Mouse (Mus musculus) cerebellum, adult 9-11 months (tissue): ENCODE measurements around the gene D1Ertd622e.

Experiments
- DNase-seq: peaks from one replicate; pipeline ENCODE4 v3.0.0; 2022

D1Ertd622e gene

GRCm38 (mm10) chr1:97578025-97578417 is 83.9 kb downstream of the D1Ertd622e start:
- no peak for DNase-seq

GRCm38 (mm10) chr1:97577062-97578024 is 84.5 kb downstream of the D1Ertd622e start:
- DNase-seq, result no peak

- no peak for DNase-seq
Observed at GRCm38 (mm10) chr1:97576576-97576975, 85.3 kb downstream of the D1Ertd622e start.

DNA sequence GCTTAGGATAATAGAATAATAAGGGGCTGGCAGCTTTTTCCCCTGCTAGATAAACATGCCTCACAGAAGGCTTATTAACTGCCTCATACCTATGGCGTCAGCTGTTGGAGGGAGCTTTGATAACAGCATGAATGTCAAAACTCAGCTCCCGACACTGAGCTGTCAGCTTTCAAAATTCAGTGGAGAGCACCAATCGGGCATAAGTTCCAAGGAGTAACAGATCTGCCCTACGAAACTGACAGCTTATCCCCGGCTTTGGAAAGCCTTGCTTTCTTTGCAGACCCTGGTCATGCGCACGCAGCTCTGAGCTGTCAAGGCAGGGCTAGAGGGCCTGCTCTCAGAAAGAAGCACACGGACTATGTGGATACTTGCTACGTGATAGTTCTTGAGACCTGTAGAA is 91.1 kb downstream of the D1Ertd622e start:
- no peak for DNase-seq

DNA sequence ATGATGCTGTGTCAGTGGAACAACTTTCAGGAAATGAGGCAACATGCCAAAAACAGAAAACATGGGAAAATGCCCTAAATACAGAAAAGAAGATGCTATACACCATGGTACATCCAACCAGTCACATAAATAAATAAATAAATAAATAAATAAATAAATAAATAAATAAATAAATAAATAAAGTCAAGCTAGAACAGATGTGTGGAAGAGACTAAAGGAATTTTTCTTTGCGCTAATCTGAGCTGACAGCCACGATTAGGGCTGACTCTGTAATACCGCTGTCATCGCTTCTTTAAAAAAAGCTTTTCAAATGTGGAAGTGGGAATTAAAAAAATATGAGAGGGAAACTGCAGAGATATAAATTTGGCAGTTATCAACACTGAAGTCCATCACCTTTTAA is 93.9 kb downstream of the D1Ertd622e start:
- no peak for DNase-seq

DNA sequence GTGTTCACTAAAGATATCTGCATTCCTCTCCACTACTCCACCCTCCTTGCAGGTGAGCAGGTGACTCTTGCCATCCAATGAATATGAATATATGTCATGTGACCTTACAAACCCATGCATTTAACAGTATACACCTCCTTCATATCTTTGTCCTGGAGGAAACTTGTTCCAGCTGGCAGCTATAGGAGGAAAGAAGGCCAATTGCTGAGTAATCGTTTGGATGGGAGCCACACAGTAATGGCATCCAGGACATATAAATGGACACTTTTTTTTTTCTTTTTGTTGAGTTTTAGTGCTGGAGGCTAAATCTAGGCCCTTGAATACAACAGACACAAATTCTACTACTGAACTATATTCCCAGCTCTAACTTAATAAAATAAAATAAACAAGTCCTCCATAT is 97.2 kb downstream of the D1Ertd622e start:
- DNase-seq, result no peak

DNA sequence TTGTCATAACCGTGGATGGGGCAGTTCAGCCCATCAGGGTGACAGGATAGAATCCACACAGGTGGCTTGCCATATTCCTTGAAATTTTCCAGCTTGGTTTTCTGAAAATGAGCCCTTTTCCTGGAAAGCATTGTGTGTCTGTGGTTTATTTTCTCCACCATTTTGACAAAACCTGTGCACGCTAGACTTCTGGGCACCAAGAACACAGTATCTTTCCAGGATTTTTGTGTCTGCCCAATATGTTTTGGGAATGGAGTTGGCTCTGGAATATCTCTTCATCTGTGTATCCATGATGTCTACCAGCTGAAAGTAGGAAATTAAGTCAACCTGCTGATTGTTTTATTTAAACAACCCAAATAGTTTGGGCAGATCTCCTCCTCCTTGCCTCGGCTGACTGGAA is 99.0 kb downstream of the D1Ertd622e start:
- no peak for DNase-seq
